Mouse (Mus musculus): ENCODE measurements around the gene Stradb. TPM values are rescaled to one million over a fixed set of nuclear protein-coding genes. Genes with fewer than 3 reads are reported as not detected.

Stradb gene
- total RNA-seq, 2 experiments from 2014 or later: 55.0 to 57.1 TPM

Other genes starting within 250 kb of the Stradb start
- gene Casp8, start 178.1 kb upstream of the Stradb start, total RNA-seq (2021): 1 to 10 TPM; 8.0 to 8.2 TPM
- gene Trak2, start 92 bp upstream of the Stradb start, total RNA-seq (2021): 100 to 1,000 TPM; 185 to 192 TPM
- gene C2cd6, start 121.4 kb downstream of the Stradb start, total RNA-seq (2021): not detected
- gene Tmem237, start 146.9 kb downstream of the Stradb start, total RNA-seq (2021): 1 to 10 TPM; 3.8 to 4.0 TPM
- gene Mpp4, start 189.9 kb downstream of the Stradb start, total RNA-seq (2021): under 1 TPM; 0.08 to 0.23 TPM

All from heart, postnatal 25 days (tissue).